Mouse (Mus musculus) liver, adult 2 months (tissue): ENCODE data around the gene Gm20388.

Experiments
- CTCF ChIP-seq: fragments of 200-500 bp; IDR thresholded peaks from 2 replicates; pipeline ENCODE4 v1.5.1; 2011; ENCODE audit warnings: low read depth, low read length, control low read depth
- POLR2A ChIP-seq: fragments of 200-500 bp; IDR thresholded peaks from 2 replicates; pipeline ENCODE4 v1.6.1; 2011; ENCODE audit warnings: low read length, control low read depth; ENCODE audit not compliant: insufficient read depth; ENCODE audit errors: extremely low read depth

DNA sequence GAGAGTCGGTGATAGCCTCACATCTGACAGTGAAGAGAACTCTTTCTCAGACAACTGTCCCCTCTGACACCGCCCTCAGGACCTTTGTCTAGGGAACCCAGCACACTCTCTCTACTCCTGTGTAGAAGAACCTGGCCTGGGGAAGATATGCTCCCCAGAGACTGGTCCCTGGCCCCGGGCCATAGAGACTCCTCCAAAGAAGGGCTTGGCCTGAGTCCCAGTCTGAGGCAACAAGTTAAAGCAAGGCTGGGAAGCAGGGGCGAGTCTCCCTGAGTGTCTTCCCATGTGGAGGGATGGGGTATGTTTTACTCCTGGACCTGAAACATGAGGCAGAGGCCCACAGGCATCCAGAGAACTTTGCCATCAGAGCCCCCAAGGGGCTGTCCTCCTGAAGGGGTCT lies 2935.0 kb downstream of the Gm20388 start:
- TF ChIP-seq POLR2A (no peak), CTCF (no peak)
